Mouse (Mus musculus): ENCODE results near the gene Kiss1r. TPM values are rescaled to one million over a fixed set of nuclear protein-coding genes. Genes with fewer than 3 reads are reported as not detected.

Kiss1r gene
- polyA plus RNA-seq (2015; fragmentation: Nextera tagmentation; extraction: Ambion mirVana): 0.71 and 1.2 TPM in 2 replicates

GRCm38 (mm10) chr10:79916808-79917531 is at the start of gene Kiss1r:
Gene Kiss1r, plus strand, starts transcription at chr10:79916971.
- H3K4me2 ChIP-seq: peak within 1 kb of the TSS; percentile 78
- ATAC-seq (replicated peaks; ENCODE audit: low FRiP score): peak; percentile 84
- H3K4me1 ChIP-seq: peaks cover 73% of the 10 kb centered on the region
- peak within 1 kb of the TSS; percentile 83 for H3K4me3 ChIP-seq (replicated peaks)
- H3K27me3 ChIP-seq: peaks cover 49% of the 10 kb centered on the region
- H3K36me3 ChIP-seq: peaks cover 10% of the 10 kb centered on the region
- peak within 1 kb of the TSS; percentile 96 for H3K9ac ChIP-seq
- peak within 1 kb of the TSS; percentile 89 for H3K27ac ChIP-seq
- WGBS: 2% methylated on average over 41 of the region's 42 CpGs
- no peaks in the 10 kb centered on the region for H3K9me3 ChIP-seq (replicated peaks)

- H3K4me3 ChIP-seq (replicated peaks): no peak overlapping the region
- H3K27ac ChIP-seq: no peak overlapping the region
- no peak for ATAC-seq (replicated peaks; ENCODE audit: low FRiP score)
- H3K9me3 ChIP-seq (replicated peaks): no peaks in the 10 kb centered on the region
- H3K27me3 ChIP-seq: no peaks in the 10 kb centered on the region
- H3K36me3 ChIP-seq: peaks cover 34% of the 10 kb centered on the region
- H3K4me1 ChIP-seq: peaks cover 27% of the 10 kb centered on the region
- no peak overlapping the region for H3K9ac ChIP-seq
- no peak overlapping the region for H3K4me2 ChIP-seq
- WGBS: 91% methylated on average over 8 of the region's 8 CpGs
These were observed 44.9 kb upstream of the Kiss1r start for GRCm38 (mm10) chr10:79871845-79872244.

GRCm38 (mm10) chr10:79872862-79873261 is 43.9 kb upstream of the Kiss1r start:
- Histone ChIP-seq H3K4me2 (peak overlapping the region; percentile 96), H3K4me1 (peaks cover 32% of the 10 kb centered on the region), H3K36me3 (peaks cover 26% of the 10 kb centered on the region), H3K27me3 (no peaks in the 10 kb centered on the region), H3K4me3 (replicated peaks) (peak overlapping the region; percentile 77), H3K9me3 (replicated peaks) (no peaks in the 10 kb centered on the region), H3K27ac (0 out of 2 replicates have a peak overlapping the region, but pooled peaks have one; percentile 1), H3K9ac (no peak overlapping the region)
- 53% methylated on average over 3 of the region's 3 CpGs for WGBS
- no peak for ATAC-seq (replicated peaks; ENCODE audit: low FRiP score)

DNA sequence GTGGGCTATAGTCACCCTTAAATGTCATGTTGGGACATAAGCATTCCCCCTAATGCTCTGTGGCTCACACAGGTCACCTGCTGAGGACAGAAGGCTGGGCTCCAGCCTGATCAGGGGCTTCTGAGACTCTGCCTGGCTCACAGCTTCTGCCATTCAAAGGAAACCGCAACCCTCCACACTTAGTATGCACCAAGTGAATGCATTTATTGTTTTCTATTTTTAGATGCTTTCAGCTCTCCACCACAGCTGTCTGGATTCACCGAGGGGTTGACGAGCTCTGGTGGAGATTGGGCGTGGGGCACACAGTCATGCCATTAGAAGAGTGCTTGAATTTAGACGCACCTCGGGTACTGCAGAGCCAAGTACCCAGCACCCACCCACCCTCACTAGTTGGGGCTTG is 43.5 kb upstream of the Kiss1r start:
- H3K27ac ChIP-seq: peak overlapping the region; percentile 83; the same call in 1 of the 2 replicates
- 5% methylated on average over 6 of the region's 6 CpGs for WGBS
- no peak for ATAC-seq (replicated peaks; ENCODE audit: low FRiP score)
- H3K4me3 ChIP-seq (replicated peaks): peak overlapping the region; percentile 77
- H3K4me1 ChIP-seq: peaks cover 34% of the 10 kb centered on the region
- H3K9me3 ChIP-seq (replicated peaks): no peaks in the 10 kb centered on the region
- peak overlapping the region; percentile 82 for H3K9ac ChIP-seq
- H3K27me3 ChIP-seq: no peaks in the 10 kb centered on the region
- peak overlapping the region; percentile 96 for H3K4me2 ChIP-seq
- peaks cover 26% of the 10 kb centered on the region for H3K36me3 ChIP-seq

GRCm38 (mm10) chr10:79873715-79874289 is 43.0 kb upstream of the Kiss1r start:
- peak; percentile 5; the same call in 1 of the 2 replicates for ATAC-seq (replicated peaks; ENCODE audit: low FRiP score)

DNA sequence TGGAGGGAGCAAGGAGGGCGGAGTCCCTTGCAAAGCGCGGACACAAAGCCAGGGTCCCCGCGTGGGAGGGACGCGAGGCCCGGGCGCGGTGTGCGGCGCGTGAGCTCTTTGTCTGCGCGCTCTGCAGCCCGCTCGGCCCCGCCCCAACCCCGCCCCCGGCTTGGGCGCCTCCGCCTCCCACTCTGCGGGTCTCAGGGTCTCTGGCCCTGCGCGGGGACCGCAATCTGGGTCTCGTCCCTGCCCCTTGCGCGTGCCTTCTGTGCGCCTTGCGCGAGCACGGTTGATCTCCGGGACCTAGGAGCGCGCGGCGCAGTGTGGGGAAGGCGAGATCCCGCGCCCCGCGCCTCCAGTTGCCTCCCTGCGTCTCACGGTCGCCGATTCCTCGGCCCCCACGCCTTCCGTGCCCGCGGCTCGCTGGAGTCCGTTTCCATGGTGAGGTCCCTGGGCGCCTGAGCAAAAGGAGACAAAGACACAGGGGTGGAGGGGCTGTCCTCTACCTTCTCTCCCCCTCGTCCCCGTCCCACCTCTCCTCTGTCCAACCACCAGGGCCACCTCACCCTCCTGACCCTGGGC is 42.4 kb upstream of the Kiss1r start, which contains the start of the genes Prtn3 and Plppr3:
Gene Prtn3, plus strand, starts transcription at position 187 of the 573 bp plus-strand sequence.
Gene Plppr3, minus strand, starts transcription at position 345 of the 573 bp plus-strand sequence.
- H3K9me3 ChIP-seq (replicated peaks): no peaks in the 10 kb centered on the region
- peak within 1 kb of the TSS; percentile 82 for H3K9ac ChIP-seq
- WGBS: under 1% methylated on average over 52 of the region's 57 CpGs
- H3K4me2 ChIP-seq: peak within 1 kb of the TSS; percentile 96
- peak within 1 kb of the TSS; percentile 77 for H3K4me3 ChIP-seq (replicated peaks)
- peak; percentile 85 for ATAC-seq (replicated peaks; ENCODE audit: low FRiP score)
- H3K4me1 ChIP-seq: peaks cover 37% of the 10 kb centered on the region
- H3K36me3 ChIP-seq: peaks cover 22% of the 10 kb centered on the region
- no peaks in the 10 kb centered on the region for H3K27me3 ChIP-seq
- peak within 1 kb of the TSS; percentile 83 for H3K27ac ChIP-seq

More at GRCm38 (mm10) chr10:79873715-79874289, 43.0 kb upstream of the Kiss1r start:
- peaks cover 26% of the 10 kb centered on the region for H3K36me3 ChIP-seq
- WGBS: under 1% methylated on average over 26 of the region's 26 CpGs
- H3K27ac ChIP-seq: peak overlapping the region; percentile 83
- H3K9ac ChIP-seq: peak overlapping the region; percentile 82
- peak overlapping the region; percentile 96 for H3K4me2 ChIP-seq
- no peaks in the 10 kb centered on the region for H3K9me3 ChIP-seq (replicated peaks)
- H3K27me3 ChIP-seq: no peaks in the 10 kb centered on the region
- H3K4me1 ChIP-seq: peaks cover 34% of the 10 kb centered on the region
- H3K4me3 ChIP-seq (replicated peaks): peak overlapping the region; percentile 77

- ATAC-seq (replicated peaks; ENCODE audit: low FRiP score): no peak
- Histone ChIP-seq H3K4me1 (peaks cover 65% of the 10 kb centered on the region), H3K9me3 (replicated peaks) (no peaks in the 10 kb centered on the region)
These were observed 39.6 kb upstream of the Kiss1r start for GRCm38 (mm10) chr10:79877174-79877573.

DNA sequence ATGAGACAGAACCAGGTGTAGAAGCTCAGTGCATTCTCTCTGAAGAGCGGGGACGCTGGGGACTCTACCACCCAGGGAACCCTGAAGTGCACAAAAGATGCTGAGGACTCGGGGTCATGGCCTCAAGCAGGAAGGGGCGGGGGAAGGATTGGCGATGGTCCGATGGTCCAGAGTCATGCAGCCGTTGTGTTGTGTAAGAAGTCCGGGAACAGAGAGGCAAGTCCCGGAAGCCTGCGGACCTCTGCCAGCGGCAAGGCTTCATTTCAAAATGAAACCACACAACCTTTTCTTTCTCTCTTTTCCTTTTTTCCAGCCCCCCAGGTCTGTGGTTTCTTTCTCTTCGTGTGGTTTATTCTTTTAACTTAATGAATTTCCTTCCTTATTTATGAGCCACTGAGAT is 39.0 kb upstream of the Kiss1r start:
- Histone ChIP-seq H3K27me3 (0 out of 2 replicates have a peak, but pooled peaks cover 5% of the 10 kb centered on the region), H3K4me2 (no peak overlapping the region), H3K27ac (peak overlapping the region; percentile 28; the same call in 1 of the 2 replicates), H3K4me3 (replicated peaks) (no peak overlapping the region), H3K4me1 (peaks cover 67% of the 10 kb centered on the region), H3K9ac (no peak overlapping the region), H3K9me3 (replicated peaks) (no peaks in the 10 kb centered on the region), H3K36me3 (no peaks in the 10 kb centered on the region)
- WGBS: 44% methylated on average over 12 of the region's 12 CpGs
- no peak for ATAC-seq (replicated peaks; ENCODE audit: low FRiP score)

More at GRCm38 (mm10) chr10:79877174-79877573, 39.6 kb upstream of the Kiss1r start:
- no peak overlapping the region for H3K4me2 ChIP-seq
- no peaks in the 10 kb centered on the region for H3K36me3 ChIP-seq
- no peak overlapping the region for H3K27ac ChIP-seq
- no peak overlapping the region for H3K9ac ChIP-seq
- no peak overlapping the region for H3K4me3 ChIP-seq (replicated peaks)
- 38% methylated on average over 1 of the region's 1 CpGs for WGBS
- H3K27me3 ChIP-seq: 0 out of 2 replicates have a peak, but pooled peaks cover 5% of the 10 kb centered on the region

DNA sequence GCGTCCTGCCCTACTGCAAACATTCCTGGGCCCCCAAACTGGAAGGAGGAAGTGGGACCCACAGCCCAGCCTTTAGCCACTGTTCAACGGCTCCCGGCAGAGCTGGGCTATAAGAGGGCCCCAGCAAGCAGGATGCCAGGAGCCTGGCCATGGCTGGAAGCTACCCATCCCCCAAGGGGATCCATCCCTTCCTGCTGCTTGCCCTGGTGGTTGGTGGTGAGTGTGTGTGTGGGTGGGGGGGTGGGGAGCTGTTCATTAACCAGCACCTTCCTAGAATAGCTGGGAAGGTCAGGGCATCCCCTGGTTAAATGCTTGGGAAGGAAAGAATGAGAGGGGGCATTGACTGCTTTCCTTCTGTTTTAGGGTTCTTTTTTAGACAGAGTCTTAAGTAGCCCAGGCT is 37.2 kb upstream of the Kiss1r start:
- Histone ChIP-seq H3K4me1 (peaks cover 65% of the 10 kb centered on the region), H3K4me2 (peak overlapping the region; percentile 1; the same call in 1 of the 2 replicates), H3K9ac (no peak overlapping the region), H3K36me3 (no peaks in the 10 kb centered on the region), H3K27me3 (peaks cover 8% of the 10 kb centered on the region; the same call in 1 of the 2 replicates), H3K9me3 (replicated peaks) (no peaks in the 10 kb centered on the region), H3K27ac (peak overlapping the region; percentile 74), H3K4me3 (replicated peaks) (no peak overlapping the region)
- peak; percentile 22; the same call in 1 of the 2 replicates for ATAC-seq (replicated peaks; ENCODE audit: low FRiP score)
- WGBS: 30% methylated on average over 3 of the region's 3 CpGs

DNA sequence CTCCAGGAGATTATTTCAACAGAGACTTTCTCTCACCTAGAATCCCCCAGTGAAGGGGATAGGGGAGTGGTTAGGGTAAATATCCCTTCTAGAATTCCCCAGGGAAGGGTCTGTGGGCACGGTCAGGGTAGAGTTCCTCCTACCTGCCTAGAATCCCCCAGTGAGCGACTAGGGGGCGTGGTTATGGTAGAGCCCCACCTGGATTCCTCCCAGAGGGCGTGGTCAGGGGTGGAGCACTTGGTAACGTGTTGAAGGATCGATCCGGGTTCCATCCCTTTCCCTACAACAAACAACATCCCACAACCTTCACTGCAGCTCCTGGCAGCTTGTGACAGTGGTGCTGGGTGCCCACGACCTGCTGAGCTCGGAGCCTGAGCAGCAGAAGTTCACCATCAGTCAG is 36.0 kb upstream of the Kiss1r start:
- H3K36me3 ChIP-seq: no peaks in the 10 kb centered on the region
- peaks cover 61% of the 10 kb centered on the region for H3K4me1 ChIP-seq
- no peak overlapping the region for H3K9ac ChIP-seq
- ATAC-seq (replicated peaks; ENCODE audit: low FRiP score): no peak
- no peaks in the 10 kb centered on the region for H3K9me3 ChIP-seq (replicated peaks)
- WGBS: 16% methylated on average over 9 of the region's 9 CpGs
- H3K27ac ChIP-seq: peak overlapping the region; percentile 74
- H3K4me2 ChIP-seq: peak overlapping the region; percentile 27; the same call in 1 of the 2 replicates
- peaks cover 8% of the 10 kb centered on the region; the same call in 1 of the 2 replicates for H3K27me3 ChIP-seq
- no peak overlapping the region; the same call in 1 of the 2 replicates for H3K4me3 ChIP-seq (replicated peaks)

- H3K4me1 ChIP-seq: peaks cover 60% of the 10 kb centered on the region
- H3K9ac ChIP-seq: peak overlapping the region; percentile 24
- H3K4me3 ChIP-seq (replicated peaks): peak overlapping the region; percentile 22
These were observed 34.8 kb upstream of the Kiss1r start for GRCm38 (mm10) chr10:79881981-79882380.

More at GRCm38 (mm10) chr10:79881981-79882380, 34.8 kb upstream of the Kiss1r start:
- Histone ChIP-seq H3K4me2 (peak overlapping the region; percentile 52), H3K27me3 (peaks cover 8% of the 10 kb centered on the region; the same call in 1 of the 2 replicates), H3K36me3 (no peaks in the 10 kb centered on the region), H3K27ac (no peak overlapping the region), H3K9me3 (replicated peaks) (no peaks in the 10 kb centered on the region)
- ATAC-seq (replicated peaks; ENCODE audit: low FRiP score): no peak
- 6% methylated on average over 22 of the region's 22 CpGs for WGBS

Measured in kidney, embryonic 15.5 days (tissue).